Mouse (Mus musculus): ENCODE measurements at regions not wholly inside any gene's neighbourhood (a gene's known extent, or its start where the extent isn't known, plus 50 kb on each side); places are given as distances from the start of the nearest gene placed in this dataset.

DNA sequence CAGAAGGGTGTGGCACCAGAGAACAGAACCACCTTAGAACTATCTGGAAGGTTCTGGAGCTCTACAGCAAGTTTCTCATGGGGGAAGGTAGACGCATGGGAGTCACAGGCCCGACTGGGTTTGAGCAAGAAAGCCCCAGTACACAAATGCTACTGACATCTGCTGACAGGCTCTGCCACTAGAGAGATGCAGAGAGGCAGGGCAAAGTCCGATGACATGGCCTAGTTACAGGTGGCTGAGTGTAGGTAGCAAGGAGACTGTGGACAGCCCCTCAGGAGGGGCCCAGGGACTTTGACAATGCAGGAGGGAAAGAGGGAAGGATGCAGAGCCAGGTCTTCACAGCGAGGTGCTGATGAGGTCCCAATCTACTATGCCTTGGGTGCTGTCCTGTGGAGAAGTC, 305.3 kb upstream of the Dio3 start:
- no peak overlapping the region for H3K4me3 ChIP-seq
- ATAC-seq (ENCODE audit: low FRiP score), result no peak
- peaks cover 13% of the 10 kb centered on the region for H3K4me1 ChIP-seq (replicated peaks)
- H3K4me2 ChIP-seq, result no peak overlapping the region
- H3K9me3 ChIP-seq, result no peaks in the 10 kb centered on the region
- H3K27ac ChIP-seq, result no peak overlapping the region
- no peak overlapping the region for H3K9ac ChIP-seq
- H3K27me3 ChIP-seq, result 0 out of 2 replicates have a peak, but pooled peaks cover 4% of the 10 kb centered on the region
- 83% methylated on average over 4 of the region's 4 CpGs for WGBS
- no peaks in the 10 kb centered on the region for H3K36me3 ChIP-seq

DNA sequence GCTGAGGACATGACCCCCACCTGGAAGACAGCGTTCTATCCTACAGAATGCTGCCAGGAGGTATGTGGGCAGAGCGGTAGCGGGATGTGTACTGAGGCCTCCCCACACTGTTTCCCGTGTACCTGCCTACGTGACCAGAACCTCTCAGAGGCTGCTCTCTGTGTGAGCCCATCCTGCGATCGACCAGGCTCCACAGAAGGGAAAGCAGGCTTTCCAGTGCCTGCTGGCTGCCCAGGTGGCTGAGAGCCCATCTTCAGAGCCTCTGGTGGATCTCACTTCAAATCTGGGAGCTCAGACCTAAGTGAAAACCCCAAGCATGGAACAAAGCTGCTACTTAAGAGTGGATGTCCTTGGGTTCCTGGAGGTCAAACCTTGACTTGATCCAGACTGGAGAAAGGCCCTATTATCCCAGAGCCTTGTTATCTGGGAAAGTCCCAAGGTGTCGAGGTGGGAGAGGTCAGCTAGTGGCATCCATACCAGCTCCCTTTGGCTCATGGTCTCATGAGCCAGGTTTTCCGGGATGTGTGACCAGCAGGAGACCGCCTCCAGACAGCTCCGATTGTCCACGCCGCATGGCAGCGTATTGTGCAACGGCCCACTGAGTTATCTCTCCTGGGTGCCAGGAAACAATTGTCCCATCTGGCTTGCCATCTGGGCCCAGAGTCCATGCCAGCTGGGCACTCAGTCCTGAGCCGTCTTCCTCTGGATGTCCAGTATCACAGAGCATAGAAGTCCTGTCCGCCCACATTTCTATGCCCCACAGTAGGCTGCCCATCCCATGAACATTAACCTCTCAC, 303.5 kb upstream of the Dio3 start:
- peak; percentile 32; the same call in 1 of the 2 replicates for ATAC-seq (ENCODE audit: low FRiP score)
- Histone ChIP-seq H3K4me3 (no peak overlapping the region), H3K36me3 (no peaks in the 10 kb centered on the region), H3K4me2 (no peak overlapping the region), H3K9ac (no peak overlapping the region), H3K27me3 (no peaks in the 10 kb centered on the region), H3K27ac (no peak overlapping the region), H3K4me1 (replicated peaks) (peaks cover 13% of the 10 kb centered on the region), H3K9me3 (no peaks in the 10 kb centered on the region)
- 65% methylated on average over 17 of the region's 17 CpGs for WGBS

DNA sequence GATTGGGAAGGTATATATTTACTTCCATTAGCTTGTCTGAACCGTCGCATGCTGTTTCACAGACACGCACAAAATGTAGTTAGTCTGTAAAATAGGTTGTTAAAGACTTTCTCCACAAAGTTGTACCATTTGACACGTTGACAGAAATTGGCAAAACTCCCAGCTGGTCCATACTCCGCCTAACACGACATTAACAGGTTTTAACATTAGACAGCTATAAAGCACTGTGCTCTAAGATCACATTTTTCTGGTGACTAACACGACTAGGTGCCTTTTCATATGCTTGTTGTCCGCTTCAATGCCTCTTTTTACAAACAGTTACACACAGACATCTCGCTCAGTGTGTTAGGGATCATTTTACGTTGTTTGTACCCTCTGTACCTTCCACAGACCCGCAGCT, 294.2 kb upstream of the Dio3 start:
- H3K27me3 ChIP-seq, result no peaks in the 10 kb centered on the region
- no peaks in the 10 kb centered on the region for H3K9me3 ChIP-seq
- ATAC-seq (ENCODE audit: low FRiP score), result no peak
- 79% methylated on average over 11 of the region's 11 CpGs for WGBS
- H3K4me3 ChIP-seq, result no peak overlapping the region
- no peaks in the 10 kb centered on the region for H3K36me3 ChIP-seq
- no peak overlapping the region for H3K9ac ChIP-seq
- H3K4me1 ChIP-seq (replicated peaks), result no peaks in the 10 kb centered on the region
- no peak overlapping the region for H3K4me2 ChIP-seq
- no peak overlapping the region for H3K27ac ChIP-seq

DNA sequence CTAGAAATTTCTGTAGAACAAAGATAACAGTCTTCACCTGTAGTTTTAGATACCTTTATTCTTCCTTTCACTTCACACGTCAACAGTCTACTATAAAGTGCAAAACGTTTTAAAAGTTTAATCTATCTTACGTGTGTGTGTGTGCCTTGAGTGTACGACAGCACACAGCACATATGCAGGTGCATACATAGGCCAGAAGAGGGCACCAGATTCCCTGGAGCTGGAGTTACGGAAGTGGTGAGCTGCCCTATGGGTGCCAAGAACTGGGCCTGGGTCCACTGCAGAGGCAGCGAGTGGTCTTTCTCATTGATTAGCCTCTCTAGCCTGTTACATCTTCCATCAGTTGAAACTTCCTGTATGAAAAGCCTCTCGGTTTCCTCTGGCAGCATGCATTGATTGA, 285.5 kb upstream of the Dio3 start:
- Histone ChIP-seq H3K27ac (no peak overlapping the region), H3K27me3 (no peaks in the 10 kb centered on the region), H3K9ac (no peak overlapping the region), H3K4me1 (replicated peaks) (no peaks in the 10 kb centered on the region), H3K36me3 (no peaks in the 10 kb centered on the region), H3K9me3 (peaks cover 10% of the 10 kb centered on the region; the same call in 1 of the 2 replicates), H3K4me3 (no peak overlapping the region), H3K4me2 (no peak overlapping the region)
- 90% methylated on average over 7 of the region's 7 CpGs for WGBS
- ATAC-seq (ENCODE audit: low FRiP score), result no peak

DNA sequence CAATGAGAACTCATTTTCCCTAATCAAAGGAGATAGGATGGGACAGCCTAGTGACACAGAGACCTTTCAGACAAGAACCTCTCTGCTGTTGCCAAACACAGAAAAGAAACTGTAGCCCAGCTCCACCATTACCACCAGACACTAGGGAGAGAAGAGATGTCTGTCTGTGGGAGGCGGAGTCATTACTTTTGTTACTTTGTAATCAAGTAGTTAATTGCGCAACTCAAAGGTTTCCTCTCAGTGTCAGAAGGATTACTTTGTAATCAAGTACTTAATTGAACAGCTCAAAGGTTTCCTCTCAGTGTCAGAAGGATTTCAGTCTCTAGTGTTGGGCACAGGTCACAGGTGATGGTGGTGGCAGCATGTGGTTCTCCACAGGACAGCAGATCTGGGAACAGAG, 276.2 kb upstream of the Dio3 start:
- no peak for ATAC-seq (ENCODE audit: low FRiP score)
- Histone ChIP-seq H3K27ac (no peak overlapping the region), H3K4me2 (no peak overlapping the region), H3K9ac (no peak overlapping the region), H3K4me3 (no peak overlapping the region), H3K9me3 (no peaks in the 10 kb centered on the region), H3K27me3 (no peaks in the 10 kb centered on the region), H3K36me3 (no peaks in the 10 kb centered on the region), H3K4me1 (replicated peaks) (no peaks in the 10 kb centered on the region)
- 90% methylated on average over 2 of the region's 2 CpGs for WGBS

DNA sequence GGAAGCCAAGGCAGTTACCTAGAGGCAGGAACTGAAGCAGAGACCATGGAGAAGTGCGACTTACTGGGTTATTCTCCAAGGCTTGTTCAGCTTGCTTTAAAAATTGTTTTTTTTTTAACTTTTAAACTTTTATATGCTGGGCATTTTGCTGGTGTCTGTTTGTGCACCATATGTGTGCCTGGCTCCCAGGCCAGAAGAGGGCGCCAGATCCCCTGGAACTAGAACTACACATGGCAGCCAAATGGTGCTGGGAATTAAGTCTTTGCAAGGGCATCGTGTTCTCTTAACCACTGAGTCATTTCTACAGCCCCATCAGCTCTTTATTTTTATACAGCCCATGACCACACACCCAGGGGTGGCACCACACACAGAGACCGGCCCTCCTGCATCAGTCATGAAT, 269.7 kb upstream of the Dio3 start:
- no peaks in the 10 kb centered on the region for H3K36me3 ChIP-seq
- 45% methylated on average over 4 of the region's 4 CpGs for WGBS
- no peaks in the 10 kb centered on the region for H3K9me3 ChIP-seq
- no peak overlapping the region for H3K4me2 ChIP-seq
- H3K4me1 ChIP-seq (replicated peaks), result no peaks in the 10 kb centered on the region
- no peaks in the 10 kb centered on the region for H3K27me3 ChIP-seq
- H3K27ac ChIP-seq, result no peak overlapping the region
- ATAC-seq (ENCODE audit: low FRiP score), result no peak
- no peak overlapping the region for H3K4me3 ChIP-seq
- H3K9ac ChIP-seq, result no peak overlapping the region

DNA sequence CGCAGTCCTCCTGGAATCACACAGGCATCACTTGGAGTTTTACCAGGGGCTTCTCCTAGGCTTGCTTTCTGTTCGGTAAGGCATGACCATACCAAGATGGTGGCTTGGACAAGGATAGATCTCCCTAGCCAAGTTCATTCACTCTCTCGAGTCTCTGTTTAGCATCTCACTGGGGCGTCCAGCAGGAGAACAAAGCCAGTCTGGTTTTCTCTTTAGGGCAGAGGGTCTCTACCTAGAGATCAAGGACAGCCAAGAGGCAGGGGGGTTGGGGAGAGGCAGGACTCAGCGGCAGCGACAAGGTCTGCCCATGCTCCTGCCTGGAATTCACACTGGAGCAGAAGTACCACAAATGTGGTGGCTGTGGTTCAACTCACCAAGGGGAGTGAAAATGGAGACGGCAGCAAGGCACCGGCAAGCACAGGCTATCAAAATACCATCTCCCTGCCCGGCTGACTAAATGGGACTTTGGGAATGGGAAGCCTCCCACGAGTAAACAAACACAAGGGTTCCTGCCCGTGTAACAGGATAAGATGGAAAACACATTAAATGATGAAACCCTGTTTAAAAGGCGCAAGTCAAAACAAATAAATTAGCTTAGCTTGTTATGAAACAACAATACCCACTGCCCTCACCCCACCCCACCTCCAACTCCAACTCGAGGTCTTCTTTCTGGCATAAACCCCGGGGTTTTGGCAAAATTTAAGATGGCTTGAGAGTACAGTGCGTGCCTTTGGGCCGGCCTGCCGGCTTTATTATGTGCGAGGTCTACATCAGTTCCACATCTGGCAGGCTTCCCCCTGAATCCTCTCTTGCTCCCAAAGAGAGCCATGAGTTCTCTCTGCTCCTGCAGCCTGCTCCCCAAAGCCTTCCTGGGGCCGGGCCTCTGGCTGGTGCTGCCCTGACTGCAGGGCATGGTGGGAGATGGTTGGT, 258.1 kb upstream of the Dio3 start:
- H3K27ac ChIP-seq, result no peak overlapping the region
- H3K4me2 ChIP-seq, result no peak overlapping the region
- peaks cover 6% of the 10 kb centered on the region; the same call in 1 of the 2 replicates for H3K27me3 ChIP-seq
- no peak overlapping the region; the same call in 1 of the 2 replicates for H3K9ac ChIP-seq
- WGBS, result 67% methylated on average over 19 of the region's 19 CpGs
- no peak for ATAC-seq (ENCODE audit: low FRiP score)
- H3K9me3 ChIP-seq, result 0 out of 2 replicates have a peak, but pooled peaks cover 4% of the 10 kb centered on the region
- no peaks in the 10 kb centered on the region for H3K36me3 ChIP-seq
- no peak overlapping the region for H3K4me3 ChIP-seq
- peaks cover 24% of the 10 kb centered on the region for H3K4me1 ChIP-seq (replicated peaks)

DNA sequence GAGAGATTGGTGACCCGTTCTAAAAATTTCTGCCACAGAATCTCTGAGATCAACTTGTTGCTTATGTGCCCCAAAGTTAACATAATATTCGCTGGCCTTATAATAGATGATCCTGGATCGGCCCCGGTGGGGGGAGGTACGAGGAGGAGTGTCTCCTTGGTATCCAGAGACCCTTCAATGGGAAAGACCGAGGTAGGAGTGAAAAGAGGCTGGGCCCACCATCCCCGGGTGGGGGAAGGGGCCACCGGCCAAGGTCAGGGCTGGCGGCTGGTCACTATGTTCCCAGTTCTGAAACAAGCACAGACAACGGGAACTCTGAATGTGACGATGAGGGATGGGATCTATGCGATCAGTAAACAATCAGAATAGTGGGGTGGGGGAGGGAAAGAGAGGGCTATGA, 257.2 kb upstream of the Dio3 start:
- no peak overlapping the region for H3K27ac ChIP-seq
- no peak overlapping the region for H3K9ac ChIP-seq
- no peak overlapping the region for H3K4me2 ChIP-seq
- WGBS, result 86% methylated on average over 12 of the region's 12 CpGs
- 0 out of 2 replicates have a peak, but pooled peaks cover 4% of the 10 kb centered on the region for H3K9me3 ChIP-seq
- H3K4me3 ChIP-seq, result no peak overlapping the region
- H3K36me3 ChIP-seq, result no peaks in the 10 kb centered on the region
- ATAC-seq (ENCODE audit: low FRiP score), result no peak
- H3K4me1 ChIP-seq (replicated peaks), result peaks cover 32% of the 10 kb centered on the region
- peaks cover 6% of the 10 kb centered on the region; the same call in 1 of the 2 replicates for H3K27me3 ChIP-seq

DNA sequence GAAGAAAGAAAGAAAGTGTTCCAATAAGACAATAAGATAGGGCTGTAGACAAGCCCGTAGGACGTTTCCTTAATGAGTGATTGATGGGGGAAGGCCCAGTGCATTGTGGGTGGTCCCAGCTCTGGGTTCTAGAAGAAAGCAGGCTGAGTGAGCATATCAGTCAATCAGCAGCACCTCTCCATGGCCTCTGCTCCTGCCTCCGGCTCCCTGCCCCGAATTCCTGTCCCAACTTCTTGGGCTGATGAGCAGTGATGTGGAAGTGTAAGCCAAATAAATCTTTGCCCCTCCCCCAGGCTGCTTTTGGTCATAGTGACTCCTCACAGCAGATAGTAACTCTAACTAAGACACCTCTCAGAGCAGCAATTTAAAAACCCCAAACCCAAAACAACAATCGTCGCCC, 256.2 kb upstream of the Dio3 start:
- Histone ChIP-seq H3K9me3 (0 out of 2 replicates have a peak, but pooled peaks cover 4% of the 10 kb centered on the region), H3K9ac (no peak overlapping the region), H3K27ac (no peak overlapping the region), H3K36me3 (no peaks in the 10 kb centered on the region), H3K4me2 (no peak overlapping the region), H3K27me3 (peaks cover 9% of the 10 kb centered on the region; the same call in 1 of the 2 replicates), H3K4me3 (no peak overlapping the region), H3K4me1 (replicated peaks) (peaks cover 42% of the 10 kb centered on the region)
- ATAC-seq (ENCODE audit: low FRiP score), result no peak
- WGBS, result 59% methylated on average over 6 of the region's 6 CpGs

DNA sequence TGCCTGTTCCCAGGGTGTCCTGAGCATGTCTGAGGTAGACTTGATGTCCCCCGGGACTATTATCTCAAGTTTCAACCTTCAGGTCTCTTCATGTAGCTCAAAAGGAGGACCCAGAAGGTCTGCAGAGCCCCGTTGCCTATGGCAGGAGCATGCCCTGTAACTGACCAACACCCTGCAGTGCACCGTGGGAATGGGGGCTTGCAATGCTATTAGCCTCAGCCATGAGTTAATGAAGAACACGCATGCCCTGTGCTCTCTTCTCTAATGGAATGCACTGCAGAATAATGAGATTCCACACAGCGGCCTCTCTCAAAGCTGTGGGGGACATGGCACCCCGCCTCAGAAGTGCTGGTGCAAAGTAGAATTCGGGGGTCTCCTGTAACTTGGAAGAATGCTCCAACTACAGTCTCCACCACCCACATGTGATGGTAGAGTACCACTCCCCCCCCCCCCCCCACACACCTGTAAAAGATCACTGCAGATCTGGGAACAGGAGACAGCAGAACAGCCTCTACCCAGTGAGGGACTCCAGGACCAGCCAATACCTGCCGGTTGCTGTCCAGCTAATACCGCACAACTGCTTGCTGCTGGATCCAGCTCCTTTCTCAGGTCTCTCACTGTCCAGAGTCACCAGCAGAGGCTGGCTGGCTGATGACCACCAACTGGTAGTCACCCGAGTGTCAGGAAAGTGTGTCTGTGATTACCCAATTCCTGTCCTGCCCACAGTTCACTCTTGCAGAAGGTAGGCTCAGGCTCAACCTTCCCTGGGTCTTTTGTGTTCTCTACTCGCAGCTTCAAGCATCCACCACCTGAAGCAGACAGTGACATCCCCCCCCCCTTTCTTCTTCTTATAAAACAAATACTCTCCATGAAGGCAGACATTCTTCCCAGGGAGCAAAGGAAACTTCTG, 255.4 kb upstream of the Dio3 start:
- Histone ChIP-seq H3K27me3 (peaks cover 9% of the 10 kb centered on the region; the same call in 1 of the 2 replicates), H3K4me3 (no peak overlapping the region), H3K9ac (no peak overlapping the region), H3K36me3 (no peaks in the 10 kb centered on the region), H3K9me3 (0 out of 2 replicates have a peak, but pooled peaks cover 2% of the 10 kb centered on the region), H3K4me2 (no peak overlapping the region), H3K4me1 (replicated peaks) (peaks cover 47% of the 10 kb centered on the region), H3K27ac (no peak overlapping the region)
- WGBS, result 62% methylated on average over 11 of the region's 11 CpGs
- no peak for ATAC-seq (ENCODE audit: low FRiP score)

DNA sequence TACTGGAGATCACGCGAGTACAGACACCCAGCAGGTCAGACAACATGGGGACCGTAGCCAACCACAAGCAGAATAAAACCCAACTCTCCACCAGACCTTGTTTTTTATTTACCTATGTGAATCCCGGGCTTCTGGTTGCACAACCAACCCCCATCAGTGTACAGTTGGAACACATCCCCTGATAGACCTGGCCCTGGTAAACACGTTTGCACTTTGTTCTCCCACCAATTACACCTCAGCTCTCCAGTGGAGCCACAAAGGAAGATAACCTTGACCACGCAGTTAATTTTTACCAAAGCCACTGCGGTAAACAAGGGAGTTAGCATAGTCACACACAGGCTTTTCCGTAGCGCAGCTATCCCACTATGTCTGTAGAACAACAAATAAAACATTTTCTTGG, 254.6 kb upstream of the Dio3 start:
- WGBS, result 90% methylated on average over 9 of the region's 9 CpGs
- ATAC-seq (ENCODE audit: low FRiP score), result no peak
- H3K27ac ChIP-seq, result no peak overlapping the region

More for the DNA sequence above, 254.6 kb upstream of the Dio3 start:
- Histone ChIP-seq H3K9ac (no peak overlapping the region), H3K4me2 (no peak overlapping the region), H3K27me3 (peaks cover 14% of the 10 kb centered on the region; the same call in 1 of the 2 replicates), H3K4me3 (no peak overlapping the region), H3K36me3 (no peaks in the 10 kb centered on the region), H3K4me1 (replicated peaks) (peaks cover 47% of the 10 kb centered on the region), H3K9me3 (no peaks in the 10 kb centered on the region)
